Mouse (Mus musculus) stomach, embryonic 14.5 days (tissue): ENCODE data around the gene Kifc5b. TPM values are rescaled to one million over a fixed set of nuclear protein-coding genes. Genes with fewer than 3 reads are reported as not detected.

Experiments
- ATAC-seq: fragments of 200-750 bp; cut with Nextera tagmentation; 2 replicates; pipeline ENCODE4 v1.8.0; 2017; ENCODE audit warnings: low read depth, moderate TSS enrichment; ENCODE audit not compliant: insufficient number of reproducible peaks, insufficient read depth, low FRiP score
- H3K27ac ChIP-seq: fragments of 300-500 bp; sonication (generic); 2 replicates; pipeline ENCODE4 v1.5.1; 2014; ENCODE audit warnings: mild to moderate bottlenecking, low read length, moderate library complexity, mixed read lengths
- H3K27me3 ChIP-seq: fragments of 300-500 bp; sonication (generic); 2 replicates; pipeline ENCODE4 v1.6.1; 2014; ENCODE audit warnings: low read length, control low read depth, mixed read lengths; ENCODE audit not compliant: control insufficient read depth, insufficient read depth
- H3K36me3 ChIP-seq: fragments of 300-500 bp; sonication (generic); 2 replicates; pipeline ENCODE4 v1.6.1; 2014; ENCODE audit warnings: mild to moderate bottlenecking, control low read depth, low read length, moderate library complexity, mixed read lengths; ENCODE audit not compliant: control insufficient read depth, insufficient read depth
- H3K4me1 ChIP-seq: fragments of 300-500 bp; sonication (generic); 2 replicates; pipeline ENCODE4 v1.6.1; 2014; ENCODE audit warnings: low read length, control low read depth, mixed read lengths; ENCODE audit not compliant: control insufficient read depth, insufficient read depth
- H3K4me2 ChIP-seq: fragments of 300-500 bp; sonication (generic); replicated peaks from 2 replicates; pipeline ENCODE4 v1.6.1; 2014; ENCODE audit warnings: low read depth, low read length, control low read depth
- H3K4me3 ChIP-seq: fragments of 300-500 bp; sonication (generic); 2 replicates; pipeline ENCODE4 v1.5.1; 2014; ENCODE audit warnings: low read depth, low read length, control low read depth
- H3K9ac ChIP-seq: fragments of 300-500 bp; sonication (generic); replicated peaks from 2 replicates; pipeline ENCODE4 v1.6.1; 2014; ENCODE audit warnings: low read depth, mild to moderate bottlenecking, control low read depth, low read length, moderate library complexity, mixed read lengths
- H3K9me3 ChIP-seq: fragments of 300-500 bp; sonication (generic); 2 replicates; pipeline ENCODE4 v1.6.1; 2016; ENCODE audit warnings: low read depth, low read length, control low read depth; ENCODE audit not compliant: control insufficient read depth
- WGBS: fragments of 180-500 bp; shearing (Covaris S2); extraction: QIAGEN DNeasy Blood & Tissue Kit; methylation state at CpG from one replicate; pipeline ENCODE4 v1.1.7; 2014; 5-methylcytosine and 5-hydroxymethylcytosine counted together
- polyA plus RNA-seq: library from polyadenylated mRNA; unstranded; fragments of >200 nt; fragmentation: Nextera tagmentation; extraction: Ambion mirVana; gene quantifications from 2 replicates; pipeline ENCODE4 v1.2.1, GENCODE M21; 2014

Kifc5b gene
- polyA plus RNA-seq, 1 experiment from 2014 or later, result 8.2 TPM

GRCm38 (mm10) chr17:26951952-26952877, 35.3 kb downstream of the Kifc5b start:
- no peak overlapping the region for H3K9ac ChIP-seq
- peaks cover 15% of the 10 kb centered on the region; the same call in 1 of the 2 replicates for H3K36me3 ChIP-seq
- WGBS, result 10% methylated on average over 22 of the region's 23 CpGs
- H3K4me2 ChIP-seq, result peak overlapping the region; percentile 58
- H3K27me3 ChIP-seq, result no peaks in the 10 kb centered on the region
- H3K4me3 ChIP-seq, result peak overlapping the region; percentile 23
- peaks cover 44% of the 10 kb centered on the region for H3K4me1 ChIP-seq
- H3K27ac ChIP-seq, result no peak overlapping the region
- H3K9me3 ChIP-seq, result no peaks in the 10 kb centered on the region
- ATAC-seq, result no peak; the same call in 1 of the 2 replicates

- no peaks in the 10 kb centered on the region for H3K27me3 ChIP-seq
- H3K4me1 ChIP-seq, result peaks cover 38% of the 10 kb centered on the region
- WGBS, result 33% methylated on average over 6 of the region's 6 CpGs
- H3K36me3 ChIP-seq, result peaks cover 23% of the 10 kb centered on the region
- no peak overlapping the region for H3K4me3 ChIP-seq
- H3K27ac ChIP-seq, result no peak overlapping the region
- H3K9ac ChIP-seq, result no peak overlapping the region
- H3K4me2 ChIP-seq, result no peak overlapping the region; the same call in 1 of the 2 replicates
- no peak for ATAC-seq
- no peaks in the 10 kb centered on the region for H3K9me3 ChIP-seq
Measured at GRCm38 (mm10) chr17:26953201-26953600, 36.3 kb downstream of the Kifc5b start.

GRCm38 (mm10) chr17:26953726-26954125, 36.8 kb downstream of the Kifc5b start:
- no peak overlapping the region for H3K4me3 ChIP-seq
- H3K4me1 ChIP-seq, result peaks cover 38% of the 10 kb centered on the region

GRCm38 (mm10) chr17:26956309-26956708, 39.4 kb downstream of the Kifc5b start:
- 68% methylated on average over 5 of the region's 5 CpGs for WGBS
- no peak for ATAC-seq
- Histone ChIP-seq H3K9ac (no peak overlapping the region), H3K4me3 (no peak overlapping the region), H3K9me3 (no peaks in the 10 kb centered on the region), H3K27me3 (no peaks in the 10 kb centered on the region), H3K4me2 (no peak overlapping the region), H3K27ac (no peak overlapping the region), H3K4me1 (peaks cover 15% of the 10 kb centered on the region), H3K36me3 (peaks cover 34% of the 10 kb centered on the region)

More at GRCm38 (mm10) chr17:26953726-26954125, 36.8 kb downstream of the Kifc5b start:
- Histone ChIP-seq H3K36me3 (peaks cover 25% of the 10 kb centered on the region), H3K27me3 (no peaks in the 10 kb centered on the region), H3K4me2 (no peak overlapping the region; the same call in 1 of the 2 replicates), H3K27ac (no peak overlapping the region), H3K9ac (no peak overlapping the region), H3K9me3 (no peaks in the 10 kb centered on the region)
- ATAC-seq, result no peak
- 21% methylated on average over 11 of the region's 16 CpGs for WGBS

- ATAC-seq, result no peak
- H3K4me2 ChIP-seq, result no peak overlapping the region
- peaks cover 11% of the 10 kb centered on the region for H3K4me1 ChIP-seq
- peaks cover 38% of the 10 kb centered on the region for H3K36me3 ChIP-seq
- no peak overlapping the region for H3K4me3 ChIP-seq
- H3K27ac ChIP-seq, result no peak overlapping the region
- no peaks in the 10 kb centered on the region for H3K9me3 ChIP-seq
- no peaks in the 10 kb centered on the region for H3K27me3 ChIP-seq
- no peak overlapping the region for H3K9ac ChIP-seq
- 87% methylated on average over 18 of the region's 18 CpGs for WGBS
Measured at GRCm38 (mm10) chr17:26956895-26957294, 40.0 kb downstream of the Kifc5b start.

- H3K27me3 ChIP-seq, result no peaks in the 10 kb centered on the region
- H3K9ac ChIP-seq, result no peak overlapping the region
Measured at GRCm38 (mm10) chr17:26957872-26958271, 41.0 kb downstream of the Kifc5b start.

GRCm38 (mm10) chr17:26958880-26959279, 42.0 kb downstream of the Kifc5b start:
- ATAC-seq, result no peak
- Histone ChIP-seq H3K9ac (no peak overlapping the region), H3K4me2 (no peak overlapping the region), H3K4me1 (no peaks in the 10 kb centered on the region; the same call in 1 of the 2 replicates), H3K27ac (no peak overlapping the region), H3K9me3 (no peaks in the 10 kb centered on the region), H3K4me3 (no peak overlapping the region), H3K36me3 (peaks cover 46% of the 10 kb centered on the region), H3K27me3 (no peaks in the 10 kb centered on the region)
- 57% methylated on average over 5 of the region's 5 CpGs for WGBS

More at GRCm38 (mm10) chr17:26957872-26958271, 41.0 kb downstream of the Kifc5b start:
- Histone ChIP-seq H3K36me3 (peaks cover 46% of the 10 kb centered on the region), H3K4me1 (peaks cover 4% of the 10 kb centered on the region; the same call in 1 of the 2 replicates), H3K4me2 (no peak overlapping the region), H3K4me3 (no peak overlapping the region), H3K9me3 (no peaks in the 10 kb centered on the region), H3K27ac (no peak overlapping the region)
- 91% methylated on average over 5 of the region's 5 CpGs for WGBS
- no peak for ATAC-seq

GRCm38 (mm10) chr17:26959815-26960214, 42.9 kb downstream of the Kifc5b start:
- Histone ChIP-seq H3K9ac (no peak overlapping the region), H3K36me3 (peaks cover 46% of the 10 kb centered on the region), H3K9me3 (no peaks in the 10 kb centered on the region), H3K27ac (no peak overlapping the region), H3K4me3 (no peak overlapping the region), H3K4me1 (no peaks in the 10 kb centered on the region), H3K27me3 (no peaks in the 10 kb centered on the region), H3K4me2 (no peak overlapping the region)
- 95% methylated on average over 4 of the region's 4 CpGs for WGBS
- ATAC-seq, result no peak
